Mouse (Mus musculus): ENCODE results near the gene Ssx2ip.

Gene Ssx2ip

GRCm38 (mm10) chr3:146404311-146405201, at the start of gene Ssx2ip:
Ssx2ip (plus strand) TSS chr3:146404642.
- peak; percentile 93 for DNase-seq (ENCODE audit: low spot score)

GRCm38 (mm10) chr3:146355146-146355545, 49.3 kb upstream of the Ssx2ip start:
- no peak for DNase-seq (ENCODE audit: low spot score)

GRCm38 (mm10) chr3:146365471-146365870, 39.0 kb upstream of the Ssx2ip start:
- DNase-seq (ENCODE audit: low spot score), result no peak

- no peak for DNase-seq (ENCODE audit: low spot score)
These were observed 37.4 kb upstream of the Ssx2ip start for GRCm38 (mm10) chr3:146367058-146367457.

- DNase-seq (ENCODE audit: low spot score), result no peak
These were observed 33.8 kb upstream of the Ssx2ip start for GRCm38 (mm10) chr3:146370553-146371095.

GRCm38 (mm10) chr3:146371201-146371600, 33.2 kb upstream of the Ssx2ip start:
- DNase-seq (ENCODE audit: low spot score), result no peak

GRCm38 (mm10) chr3:146374596-146375175, 29.8 kb upstream of the Ssx2ip start:
- no peak for DNase-seq (ENCODE audit: low spot score)

GRCm38 (mm10) chr3:146375224-146375657, 29.2 kb upstream of the Ssx2ip start:
- DNase-seq (ENCODE audit: low spot score), result no peak

GRCm38 (mm10) chr3:146376337-146377130, 27.9 kb upstream of the Ssx2ip start:
- no peak for DNase-seq (ENCODE audit: low spot score)

GRCm38 (mm10) chr3:146377216-146377615, 27.2 kb upstream of the Ssx2ip start:
- no peak for DNase-seq (ENCODE audit: low spot score)

GRCm38 (mm10) chr3:146378753-146379152, 25.7 kb upstream of the Ssx2ip start:
- DNase-seq (ENCODE audit: low spot score), result no peak

GRCm38 (mm10) chr3:146379740-146380466, 24.5 kb upstream of the Ssx2ip start:
- DNase-seq (ENCODE audit: low spot score), result no peak

GRCm38 (mm10) chr3:146380874-146381273, 23.6 kb upstream of the Ssx2ip start:
- no peak for DNase-seq (ENCODE audit: low spot score)

GRCm38 (mm10) chr3:146381471-146381870, 23.0 kb upstream of the Ssx2ip start:
- no peak for DNase-seq (ENCODE audit: low spot score)

GRCm38 (mm10) chr3:146386800-146387199, 17.6 kb upstream of the Ssx2ip start:
- DNase-seq (ENCODE audit: low spot score), result no peak

- DNase-seq (ENCODE audit: low spot score), result no peak
These were observed 11.7 kb upstream of the Ssx2ip start for GRCm38 (mm10) chr3:146392656-146393321.

- no peak for DNase-seq (ENCODE audit: low spot score)
These were observed 10.8 kb upstream of the Ssx2ip start for GRCm38 (mm10) chr3:146393641-146394100.

GRCm38 (mm10) chr3:146396256-146396655, 8.2 kb upstream of the Ssx2ip start:
- no peak for DNase-seq (ENCODE audit: low spot score)

GRCm38 (mm10) chr3:146396934-146397333, 7.5 kb upstream of the Ssx2ip start:
- no peak for DNase-seq (ENCODE audit: low spot score)

GRCm38 (mm10) chr3:146397847-146398246, 6.6 kb upstream of the Ssx2ip start:
- DNase-seq (ENCODE audit: low spot score), result no peak

- DNase-seq (ENCODE audit: low spot score), result no peak
These were observed 5.2 kb upstream of the Ssx2ip start for GRCm38 (mm10) chr3:146399203-146399602.

All from spleen, adult 12 weeks (tissue).